Mouse (Mus musculus) liver, adult 2 months (tissue): ENCODE measurements around the gene 4921536K21Rik.

ENCODE experiments used
- CTCF ChIP-seq: fragments of 200-500 bp; IDR thresholded peaks from 2 replicates; pipeline ENCODE4 v1.5.1; 2011; ENCODE audit warnings: low read depth, low read length, control low read depth
- POLR2A ChIP-seq: fragments of 200-500 bp; IDR thresholded peaks from 2 replicates; pipeline ENCODE4 v1.6.1; 2011; ENCODE audit warnings: low read length, control low read depth; ENCODE audit not compliant: insufficient read depth; ENCODE audit errors: extremely low read depth

- TF ChIP-seq CTCF = no peak
- TF ChIP-seq POLR2A = no peak
Observed at GRCm38 (mm10) chr11:3936318-3936717, 41.4 kb upstream of the 4921536K21Rik start.
